Mouse (Mus musculus) ES-Bruce4 (cell line): ENCODE measurements around the gene Zfpm1. TPM values are rescaled to one million over a fixed set of nuclear protein-coding genes. Genes with fewer than 3 reads are reported as not detected.

Experiments
- H3K27ac ChIP-seq: 2 replicates; pipeline ENCODE4 v1.5.1; 2012; ENCODE audit warnings: low read length, inconsistent platforms; ENCODE audit not compliant: insufficient read depth
- H3K27me3 ChIP-seq: 2 replicates; pipeline ENCODE4 v1.6.1; 2012; ENCODE audit warnings: mild to moderate bottlenecking, low read length, inconsistent platforms; ENCODE audit not compliant: control insufficient read depth, poor library complexity, insufficient read depth, severe bottlenecking
- H3K36me3 ChIP-seq: 2 replicates; pipeline ENCODE4 v1.6.1; 2012; ENCODE audit warnings: inconsistent platforms, mild to moderate bottlenecking, low read length, moderate library complexity; ENCODE audit not compliant: control insufficient read depth, poor library complexity, insufficient read depth, severe bottlenecking
- H3K4me1 ChIP-seq: one replicate; pipeline ENCODE4 v1.8.1; 2011; ENCODE audit warnings: low read length; ENCODE audit not compliant: control insufficient read depth, insufficient read depth
- H3K4me3 ChIP-seq: 2 replicates; pipeline ENCODE4 v1.5.1; 2011; ENCODE audit warnings: low read depth, mild to moderate bottlenecking, low read length
- H3K9ac ChIP-seq: 2 replicates; pipeline ENCODE4 v1.6.1; 2012; ENCODE audit warnings: low read depth, mild to moderate bottlenecking, inconsistent platforms; ENCODE audit not compliant: poor library complexity, severe bottlenecking
- H3K9me3 ChIP-seq: replicated peaks from 2 replicates; pipeline ENCODE4 v1.6.1; 2012; ENCODE audit warnings: mild to moderate bottlenecking, low read length, inconsistent platforms; ENCODE audit not compliant: control insufficient read depth, poor library complexity, insufficient read depth, severe bottlenecking
- CTCF ChIP-seq: IDR thresholded peaks from one replicate; pipeline ENCODE4 v1.8.1; 2011; ENCODE audit warnings: low read depth, low read length
- EP300 ChIP-seq: IDR thresholded peaks from 2 replicates; pipeline ENCODE4 v1.6.1; 2011; ENCODE audit warnings: low read depth, low read length; ENCODE audit not compliant: insufficient read depth
- POLR2A ChIP-seq: IDR thresholded peaks from one replicate; pipeline ENCODE4 v1.8.1; 2011; ENCODE audit warnings: low read length; ENCODE audit not compliant: insufficient read depth
- polyA plus RNA-seq: library from polyadenylated mRNA; stranded (reverse); fragments of >200 nt; gene quantifications from 2 replicates; pipeline ENCODE4 v1.2.4, GENCODE M21; 2011; ENCODE audit warnings: low read depth; ENCODE audit not compliant: missing spikeins, insufficient read depth, insufficient read length

Gene Zfpm1
- 15.5 and 16.8 TPM in 2 replicates for polyA plus RNA-seq

DNA sequence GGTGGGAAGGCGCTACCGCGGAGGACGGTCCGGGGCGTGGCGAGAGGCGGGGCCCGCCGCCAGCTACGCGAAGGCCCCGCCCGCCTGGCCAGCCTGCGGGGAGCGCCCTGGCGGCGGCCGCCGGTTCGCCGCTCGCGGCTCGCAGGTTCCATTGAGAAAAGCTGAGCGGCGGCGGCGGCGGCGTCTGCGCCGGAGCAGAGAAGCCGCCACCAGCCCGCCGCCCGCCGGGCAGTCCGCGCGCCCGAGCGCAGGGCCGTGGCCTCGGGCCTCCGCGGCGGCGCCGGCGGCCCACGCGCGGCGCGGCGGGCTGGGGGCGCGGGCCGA lies at the start of gene Zfpm1:
Gene Zfpm1, plus strand, starts transcription at position 107 of the 324 bp plus-strand sequence.
- Histone ChIP-seq H3K4me3 (peak within 1 kb of the TSS; percentile 78), H3K36me3 (no peaks in the 10 kb centered on the region), H3K4me1 (peaks cover 5% of the 10 kb centered on the region), H3K9me3 (no peaks in the 10 kb centered on the region), H3K27ac (0 out of 2 replicates have a peak within 1 kb of the TSS, but pooled peaks have one; percentile 7), H3K27me3 (peaks cover 13% of the 10 kb centered on the region), H3K9ac (peak within 1 kb of the TSS; percentile 89)
- TF ChIP-seq EP300 (no peak), POLR2A (no peak), CTCF (no peak)

DNA sequence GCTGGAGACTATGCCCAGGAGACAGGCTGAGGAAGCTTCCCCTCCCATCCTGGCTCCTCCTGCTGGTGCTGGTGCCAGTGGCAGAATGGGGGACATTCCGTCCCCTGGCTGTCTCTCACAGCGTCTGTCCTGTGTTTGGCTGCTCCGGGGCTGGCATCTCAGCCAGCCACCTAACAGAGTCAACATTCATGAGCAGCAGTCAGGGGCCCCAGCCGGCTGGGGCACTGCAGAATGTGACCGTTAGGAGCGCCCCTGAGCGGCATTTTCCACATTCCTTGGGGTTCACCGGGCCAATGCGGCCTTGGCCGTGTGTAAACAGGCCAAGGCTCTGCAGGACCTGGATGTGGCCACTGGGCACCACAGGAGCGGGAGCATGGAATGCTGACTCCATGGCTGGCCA lies 47.9 kb upstream of the Zfpm1 start:
- Histone ChIP-seq H3K27ac (no peak overlapping the region), H3K4me3 (no peak overlapping the region), H3K9ac (no peak overlapping the region), H3K36me3 (no peaks in the 10 kb centered on the region), H3K4me1 (no peaks in the 10 kb centered on the region), H3K27me3 (peaks cover 5% of the 10 kb centered on the region), H3K9me3 (no peaks in the 10 kb centered on the region)
- TF ChIP-seq EP300 (no peak), CTCF (no peak), POLR2A (no peak)

DNA sequence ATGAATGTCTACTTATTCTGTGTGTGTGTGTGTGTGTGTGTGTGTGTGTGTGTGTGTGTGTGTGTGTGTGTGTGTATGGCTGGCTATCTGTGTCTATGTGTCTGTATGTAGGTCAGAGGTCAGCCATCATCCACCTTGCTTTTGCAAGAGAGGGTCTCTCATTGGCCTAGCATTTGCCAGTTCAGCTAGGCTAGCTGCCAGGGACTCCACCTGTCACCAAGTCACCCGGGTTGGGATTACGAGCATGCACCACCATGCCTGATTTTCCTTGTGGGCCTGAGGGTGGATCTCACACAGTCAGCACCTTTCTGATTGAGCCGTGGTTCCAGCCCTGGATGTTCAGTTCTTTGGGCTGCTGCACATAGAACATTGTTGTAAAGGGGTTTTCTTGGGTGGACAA lies 45.4 kb upstream of the Zfpm1 start:
- Histone ChIP-seq H3K4me3 (no peak overlapping the region), H3K27me3 (no peaks in the 10 kb centered on the region), H3K9ac (no peak overlapping the region), H3K27ac (no peak overlapping the region), H3K9me3 (no peaks in the 10 kb centered on the region), H3K4me1 (no peaks in the 10 kb centered on the region), H3K36me3 (no peaks in the 10 kb centered on the region)
- TF ChIP-seq EP300 (no peak), CTCF (no peak), POLR2A (no peak)

DNA sequence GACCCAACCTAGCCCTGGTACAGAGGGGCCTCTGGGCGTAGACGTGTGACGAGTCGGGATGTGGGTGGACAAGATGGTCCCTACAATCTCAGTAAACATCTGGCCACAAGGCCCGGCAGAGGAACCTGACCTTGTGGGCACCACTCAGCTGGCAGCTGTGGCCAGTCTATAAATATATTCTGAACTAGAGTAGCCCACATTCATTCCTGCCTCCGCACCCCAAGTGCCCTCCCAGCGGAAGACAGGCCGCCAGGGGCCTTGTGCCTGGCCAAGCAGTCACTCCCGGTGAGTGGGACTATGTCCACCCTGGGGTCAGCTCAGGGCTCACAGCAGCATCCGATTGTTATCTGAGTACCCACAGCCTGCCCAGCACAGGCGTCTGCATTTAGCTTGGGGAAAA lies 43.7 kb upstream of the Zfpm1 start:
- H3K4me3 ChIP-seq: no peak overlapping the region
- no peaks in the 10 kb centered on the region for H3K4me1 ChIP-seq
- no peaks in the 10 kb centered on the region for H3K36me3 ChIP-seq
- no peak for TF ChIP-seq CTCF
- no peak for TF ChIP-seq EP300
- TF ChIP-seq POLR2A: no peak
- no peaks in the 10 kb centered on the region for H3K27me3 ChIP-seq
- H3K27ac ChIP-seq: no peak overlapping the region
- no peak overlapping the region for H3K9ac ChIP-seq
- no peaks in the 10 kb centered on the region for H3K9me3 ChIP-seq

DNA sequence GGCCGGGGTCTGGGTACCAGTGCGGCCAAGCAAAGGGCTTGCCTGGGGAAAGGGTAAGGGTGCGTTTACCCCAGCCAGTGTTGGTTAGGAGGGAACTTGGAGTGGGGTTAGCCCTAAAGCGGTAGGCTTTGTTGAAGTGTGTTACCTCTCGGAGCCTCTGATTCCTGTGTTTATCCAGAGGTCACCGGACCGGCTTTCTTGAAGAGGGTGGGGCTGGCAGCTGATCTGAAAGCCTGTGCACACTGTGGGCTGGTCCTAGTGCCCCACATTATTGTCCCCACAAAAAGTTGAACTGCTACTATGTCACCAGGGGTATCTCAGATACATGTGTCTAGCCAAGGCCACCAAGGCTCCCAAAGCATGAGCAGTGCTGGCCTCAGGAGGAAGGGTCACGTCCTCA lies 43.2 kb upstream of the Zfpm1 start:
- Histone ChIP-seq H3K9me3 (no peaks in the 10 kb centered on the region), H3K4me3 (no peak overlapping the region), H3K4me1 (no peaks in the 10 kb centered on the region), H3K27me3 (no peaks in the 10 kb centered on the region), H3K36me3 (no peaks in the 10 kb centered on the region), H3K9ac (no peak overlapping the region), H3K27ac (no peak overlapping the region)
- TF ChIP-seq EP300 (no peak), POLR2A (no peak), CTCF (no peak)

DNA sequence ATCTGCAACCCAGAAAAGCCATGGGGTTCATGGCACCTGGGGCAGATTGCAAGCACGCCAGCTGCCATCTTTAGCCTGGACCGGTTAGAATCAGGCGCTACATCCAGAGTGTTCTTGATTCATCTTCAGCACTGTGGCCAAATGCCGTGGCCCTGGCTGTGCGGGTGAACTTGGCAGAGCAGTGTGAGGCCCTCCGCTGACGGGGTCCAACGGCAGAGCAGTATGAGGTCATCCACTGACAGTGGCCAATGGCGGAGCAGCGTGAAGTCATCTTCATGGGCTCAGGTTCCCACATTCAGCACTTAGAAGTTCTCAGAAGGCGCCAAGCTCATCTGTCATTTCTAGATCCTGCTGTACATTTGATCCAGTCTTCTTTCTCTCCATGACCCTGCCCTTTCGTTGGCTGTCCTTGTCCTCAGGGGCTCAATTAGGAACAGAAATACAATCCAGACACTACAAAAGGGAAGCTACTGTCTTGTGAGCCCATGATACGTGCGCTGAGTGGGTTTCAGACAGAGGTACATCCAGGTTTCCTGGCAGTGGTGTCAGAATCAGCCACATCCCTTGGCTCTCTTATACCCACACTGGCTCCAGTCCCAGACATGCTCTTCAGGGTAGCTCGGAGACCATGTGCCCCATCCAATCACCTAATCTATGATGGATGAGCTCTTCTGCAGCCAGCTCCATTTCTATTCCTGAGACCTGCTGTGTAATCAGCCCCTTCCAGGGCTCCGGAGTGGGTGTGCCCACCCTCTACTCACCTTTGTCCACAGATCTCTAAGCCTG lies 41.5 kb upstream of the Zfpm1 start:
- Histone ChIP-seq H3K9me3 (no peaks in the 10 kb centered on the region), H3K36me3 (no peaks in the 10 kb centered on the region), H3K4me3 (no peak overlapping the region), H3K9ac (no peak overlapping the region), H3K4me1 (no peaks in the 10 kb centered on the region), H3K27me3 (no peaks in the 10 kb centered on the region), H3K27ac (no peak overlapping the region)
- TF ChIP-seq EP300 (no peak), POLR2A (no peak), CTCF (no peak)
